Mouse (Mus musculus): ENCODE data around the gene Il27. TPM values are rescaled to one million over a fixed set of nuclear protein-coding genes. Genes with fewer than 3 reads are reported as not detected.
"Not testable (repeated sequence)": the region's sequence is repeated elsewhere in the genome, so short reads cannot be mapped to it uniquely, and the experiment has no call there.

Gene Il27
- not detected for total RNA-seq (2021)
- long read RNA-seq, experiment 1, result 0 reads
- long read RNA-seq, experiment 2, result 0 reads

DNA sequence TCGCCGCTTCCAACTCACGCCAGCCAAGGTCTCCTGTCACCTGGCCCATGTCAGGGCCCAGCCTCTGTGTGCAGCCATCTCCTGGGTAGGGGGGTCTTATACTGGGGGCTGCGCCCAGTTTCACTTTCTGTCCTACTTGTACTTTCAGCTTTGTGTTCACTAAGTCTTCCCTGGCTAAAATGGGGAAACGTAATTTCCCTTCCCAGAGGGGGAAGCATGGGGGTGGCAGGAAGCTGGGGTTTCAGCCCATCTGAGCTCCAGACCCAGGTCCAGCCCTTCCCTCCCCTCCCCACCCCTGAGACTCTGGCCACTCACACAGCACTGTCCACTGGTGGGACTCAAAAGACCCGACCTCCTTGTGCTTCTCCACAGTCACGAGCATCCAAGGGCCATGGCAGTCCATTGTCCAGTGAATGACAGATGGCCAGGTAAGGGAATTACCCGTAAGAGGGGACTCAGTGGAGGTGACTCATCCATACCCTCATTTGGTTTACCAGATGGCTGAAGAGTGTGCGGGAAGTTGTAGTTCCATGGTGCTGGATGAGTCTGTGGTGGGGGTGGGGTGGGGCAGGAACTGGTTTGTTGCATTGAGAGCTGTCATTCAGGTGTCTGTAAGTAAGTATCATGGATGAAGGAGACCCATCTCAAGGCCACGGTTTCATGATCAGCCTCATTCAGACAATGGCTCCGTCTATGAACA, at the start of gene Il27:
Gene Il27, minus strand, starts transcription at position 80 of the 700 bp plus-strand sequence.
- intact Hi-C loops (cut with DNase I), result no loop called here
- no peak for DNase-seq (ENCODE audit: low spot score in 2 of 2)

GRCm38 (mm10) chr7:126644345-126644744, 49.6 kb upstream of the Il27 start:
- intact Hi-C loops (cut with DNase I), result no loop called here
- no peak for DNase-seq (ENCODE audit: low spot score in 2 of 2)

DNA sequence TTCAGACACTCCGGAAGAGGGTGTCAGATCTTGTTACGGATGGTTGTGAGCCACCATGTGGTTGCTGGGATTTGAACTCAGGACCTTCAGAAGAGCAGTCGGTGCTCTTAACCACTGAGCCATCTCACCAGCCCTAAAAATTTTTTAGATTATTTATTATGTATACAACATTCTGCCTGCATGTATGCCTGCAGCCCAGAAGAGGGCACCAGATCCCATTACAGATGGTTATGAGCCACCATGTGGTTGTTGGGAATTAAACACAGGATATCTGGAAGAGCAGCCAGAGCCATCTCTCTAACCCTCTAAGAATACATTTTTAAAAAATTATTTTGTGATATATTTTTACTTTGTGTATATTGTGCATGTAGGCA, 48.5 kb upstream of the Il27 start:
- intact Hi-C loops (cut with DNase I), result not testable (repeated sequence)
- peak; percentile 27 to 44 for DNase-seq (ENCODE audit: low spot score in 2 of 2)

- DNase-seq (ENCODE audit: low spot score in 2 of 2), result no peak
- intact Hi-C loops (cut with DNase I), result no loop called here
These were observed 48.0 kb upstream of the Il27 start for GRCm38 (mm10) chr7:126642545-126643243.

- intact Hi-C loops (cut with DNase I), result loop anchor here (2.0 kb wide), 1 partner anchor 50 kb away; no protein-coding TSS in a partner anchor
- peak; percentile 32 to 37 for DNase-seq (ENCODE audit: low spot score in 2 of 2)
These were observed 42.2 kb upstream of the Il27 start for GRCm38 (mm10) chr7:126636733-126637520.

- no peak for DNase-seq (ENCODE audit: low spot score in 2 of 2)
- intact Hi-C loops (cut with DNase I), result no loop called here
These were observed 40.6 kb upstream of the Il27 start for GRCm38 (mm10) chr7:126635375-126635774.

DNA sequence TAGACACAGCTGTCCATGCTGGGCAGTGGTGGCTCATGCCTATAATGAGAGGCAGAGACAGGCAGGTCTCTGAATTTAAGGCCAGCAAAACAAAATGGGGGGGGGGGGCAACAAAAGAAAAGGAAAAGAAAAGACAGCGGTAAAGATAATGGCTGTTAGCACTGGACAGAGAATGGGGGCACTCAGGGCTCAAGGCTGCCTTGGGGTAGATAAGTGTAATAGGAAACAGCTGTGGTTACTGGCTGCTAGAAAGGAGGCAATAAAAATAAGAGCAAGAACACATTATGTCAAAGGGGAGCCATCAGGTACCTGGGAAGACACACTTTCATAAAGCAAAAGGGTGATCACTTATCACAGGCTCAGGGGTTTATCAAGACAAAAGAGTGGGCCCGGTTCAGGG, 37.7 kb upstream of the Il27 start:
- no peak for DNase-seq (ENCODE audit: low spot score in 2 of 2)
- intact Hi-C loops (cut with DNase I), result no loop called here

GRCm38 (mm10) chr7:126630824-126631518, 36.2 kb upstream of the Il27 start, which contains the start of gene Nupr1:
TSS of gene Nupr1 (minus strand) at chr7:126630861.
- DNase-seq (ENCODE audit: low spot score in 2 of 2), result no peak

DNA sequence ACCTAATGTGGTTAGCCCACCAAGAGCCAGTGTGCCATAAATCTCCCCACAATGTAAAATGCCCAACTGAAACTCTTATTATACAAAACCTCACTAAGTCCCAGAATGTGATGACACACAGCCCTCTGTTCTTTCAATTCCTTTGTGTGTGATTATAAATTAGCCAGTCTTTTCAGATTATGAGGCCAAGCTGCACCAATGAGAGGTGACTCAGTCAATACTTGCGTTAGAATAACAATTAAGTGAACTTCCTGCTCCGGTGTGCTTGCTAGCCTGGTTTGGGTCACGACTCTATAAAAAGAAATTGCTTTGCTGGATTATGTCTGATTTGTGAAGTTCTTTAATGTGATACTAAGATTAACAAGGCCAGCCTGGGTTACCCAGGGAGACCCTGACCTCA, 35.2 kb upstream of the Il27 start:
- no peak for DNase-seq (ENCODE audit: low spot score in 2 of 2)
- intact Hi-C loops (cut with DNase I), result no loop called here

More at GRCm38 (mm10) chr7:126630824-126631518, 36.2 kb upstream of the Il27 start, which contains the start of gene Nupr1:
- intact Hi-C loops (cut with DNase I), result no loop called here

DNA sequence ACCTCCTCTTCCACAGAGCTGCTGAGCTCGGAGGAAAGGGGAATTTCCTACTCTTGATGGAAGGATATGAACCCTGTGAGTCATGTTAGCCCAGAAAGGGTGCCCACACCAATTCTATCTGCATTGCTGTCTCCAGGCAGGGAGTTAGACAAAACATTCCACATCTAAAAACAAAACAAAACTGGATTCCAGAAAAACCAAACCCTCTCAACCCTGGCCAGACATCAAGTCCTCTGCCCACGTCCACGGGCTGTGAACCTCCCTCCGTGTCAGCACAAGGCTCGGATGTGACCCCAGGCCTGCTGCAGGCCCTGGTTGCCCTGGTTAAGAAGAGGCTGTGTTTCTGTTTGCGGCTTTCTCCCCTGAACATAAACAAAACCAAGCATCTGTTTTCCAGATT, 33.4 kb upstream of the Il27 start:
- DNase-seq (ENCODE audit: low spot score in 2 of 2), result no peak
- intact Hi-C loops (cut with DNase I), result no loop called here

DNA sequence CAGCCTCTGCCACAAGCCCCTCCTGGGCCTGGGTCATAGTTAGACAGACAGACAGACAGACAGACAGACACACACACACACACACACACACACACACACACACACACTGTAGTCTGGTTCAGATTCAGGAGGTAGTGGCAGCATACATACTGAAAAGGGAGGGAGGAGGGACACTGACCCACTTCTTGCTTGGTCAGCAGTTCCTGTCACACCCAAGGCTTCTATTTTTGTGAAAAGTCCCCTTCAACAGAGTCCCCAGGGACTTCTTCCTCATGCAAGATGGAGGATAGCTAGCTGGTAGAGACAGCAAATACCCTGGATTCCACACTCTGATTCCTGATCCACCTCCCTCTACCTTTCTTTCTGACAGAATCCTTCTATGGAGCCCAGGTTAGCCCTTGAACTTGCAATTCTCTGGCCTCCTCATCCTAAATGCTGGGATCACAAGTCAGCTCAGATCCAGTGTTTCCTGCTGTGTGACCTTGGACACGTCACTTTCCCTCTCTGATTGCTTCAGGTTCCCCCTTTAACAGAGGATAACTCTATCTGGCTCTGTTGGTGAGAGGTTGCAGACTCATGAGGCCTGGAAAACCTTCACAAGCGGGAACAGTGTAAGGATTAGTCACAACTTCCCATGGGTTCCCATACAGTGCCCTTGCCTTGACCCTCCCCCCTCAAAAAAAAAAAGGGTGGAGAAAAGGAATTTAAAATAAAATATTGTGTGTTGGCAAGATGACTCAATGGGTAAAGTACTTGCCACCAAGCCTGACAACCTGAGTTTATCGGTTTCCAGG, 31.3 kb upstream of the Il27 start:
- intact Hi-C loops (cut with DNase I), result no loop called here
- no peak for DNase-seq (ENCODE audit: low spot score in 2 of 2)

- peak; percentile 44 to 45 for DNase-seq (ENCODE audit: low spot score in 2 of 2)
- intact Hi-C loops (cut with DNase I), result no loop called here
These were observed 30.6 kb upstream of the Il27 start for GRCm38 (mm10) chr7:126625369-126625768.

DNA sequence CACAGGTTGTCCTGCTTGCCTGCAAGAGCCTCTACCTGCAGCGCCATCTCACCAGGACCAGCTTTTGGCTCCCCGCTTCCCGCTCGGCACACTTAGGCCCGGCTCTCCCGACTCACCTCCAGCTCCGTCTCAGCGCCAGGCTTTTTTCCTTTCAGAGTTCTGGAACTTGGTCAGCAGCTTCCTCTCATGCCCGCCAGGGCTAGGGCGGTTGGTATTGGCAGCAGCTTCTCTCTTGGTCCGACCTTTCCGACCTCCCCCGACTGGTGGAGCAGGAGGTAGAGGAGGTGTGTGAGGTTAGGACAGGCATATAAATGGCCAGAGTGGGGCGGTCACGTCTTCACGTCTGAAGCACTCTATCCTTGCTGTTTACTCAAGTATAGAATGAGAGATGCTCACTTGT, 30.0 kb upstream of the Il27 start:
- no peak for DNase-seq (ENCODE audit: low spot score in 2 of 2)
- intact Hi-C loops (cut with DNase I), result no loop called here

GRCm38 (mm10) chr7:126623381-126623780, 28.6 kb upstream of the Il27 start:
- intact Hi-C loops (cut with DNase I), result no loop called here
- DNase-seq (ENCODE audit: low spot score in 2 of 2), result no peak

GRCm38 (mm10) chr7:126621452-126622359, 27.0 kb upstream of the Il27 start:
- no peak for DNase-seq (ENCODE audit: low spot score in 2 of 2)
- intact Hi-C loops (cut with DNase I), result no loop called here

DNA sequence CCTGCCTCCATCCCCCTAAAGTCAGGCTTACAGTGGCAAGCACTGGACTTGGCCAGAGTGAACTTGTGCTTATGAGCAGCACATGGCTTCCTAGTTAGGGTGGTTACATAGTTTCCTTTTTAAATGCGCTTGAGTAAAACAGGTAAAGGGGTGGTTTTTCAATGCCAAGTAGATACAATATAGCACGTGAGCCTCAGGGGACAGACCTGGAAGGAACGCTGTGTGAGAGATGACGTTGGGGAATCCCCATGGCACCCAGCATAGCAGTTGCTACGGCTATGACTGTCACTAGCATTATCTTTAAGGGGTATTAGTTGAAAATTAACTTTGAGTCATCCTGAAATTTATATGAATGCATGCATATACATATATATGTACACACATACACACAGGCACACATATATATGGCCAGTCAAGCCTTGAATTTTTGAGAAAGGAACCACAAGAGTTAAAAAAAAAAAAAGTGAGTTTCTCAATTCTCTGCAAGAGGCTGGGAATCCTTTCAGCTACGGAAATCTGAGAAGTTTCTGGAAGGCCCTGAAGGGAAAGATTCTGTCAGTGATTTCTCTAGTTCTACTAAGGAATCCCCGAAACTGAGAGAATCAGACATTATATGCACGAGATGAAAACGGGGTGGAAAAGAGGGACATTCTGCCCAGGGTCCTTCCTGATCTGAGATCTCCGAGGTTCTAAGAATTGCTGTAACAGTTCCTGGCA, 25.0 kb upstream of the Il27 start:
- intact Hi-C loops (cut with DNase I), result no loop called here
- DNase-seq (ENCODE audit: low spot score in 2 of 2), result no peak

- intact Hi-C loops (cut with DNase I), result no loop called here
- no peak for DNase-seq (ENCODE audit: low spot score in 2 of 2)
These were observed 22.0 kb upstream of the Il27 start for GRCm38 (mm10) chr7:126616707-126617106.

Measured in left cerebral cortex, postnatal 14 days (tissue).